In the genomic region with DNA sequence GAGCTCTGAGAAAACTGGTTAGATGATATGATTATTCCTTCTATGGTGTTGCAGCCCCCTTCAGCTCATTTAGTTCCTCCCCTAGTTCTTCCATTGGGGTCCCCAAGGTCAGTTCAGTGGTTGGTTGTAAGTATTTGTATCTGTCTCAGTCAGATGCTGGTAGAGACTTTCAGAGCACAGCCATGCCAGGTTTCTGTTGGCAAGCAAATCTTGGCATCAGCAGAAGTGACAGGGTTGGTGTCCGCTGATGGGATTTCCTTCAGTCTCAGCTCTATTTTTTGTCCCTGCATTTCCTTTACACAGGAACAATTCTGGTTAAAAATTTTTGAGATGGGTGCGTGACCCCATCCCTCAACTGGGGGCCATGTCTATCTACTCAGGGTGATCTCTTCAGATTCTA, we compare ENCODE assay signal across 33 mouse cellular contexts. TPM values are rescaled to one million over a fixed set of nuclear protein-coding genes. Genes with fewer than 3 reads are reported as not detected.
"Had no signal": no experiment of that assay in that cellular context is flagged by ENCODE, and none has a peak within 500 bp of the region (broad histone marks: within the 10 kb centered on the region; RNA-seq: fewer than 3 reads in every experiment).

No protein-coding gene starts in this region.

- H3K4me3 ChIP-seq: heart, embryonic 10.5 days; heart, embryonic 12.5 days; hindbrain, embryonic 10.5 days; hindbrain, embryonic 12.5 days; intestine, embryonic 15.5 days; layer of hippocampus, adult 2 months; limb, embryonic 13.5 days; limb, embryonic 15.5 days; liver, embryonic 12.5 days had no signal

- DNase-seq: gastrocnemius, postnatal 10 days; gastrocnemius, postnatal 36 days; heart, adult 18-20 months; heart, postnatal 10 days; heart, postnatal 4 days; kidney, adult 18-20 months; kidney, adult 8-10 months; kidney, postnatal 10 days; kidney, postnatal 25 days; kidney, postnatal 4 days; left cerebral cortex, postnatal 4 days; lung, adult 18-20 months had no signal

- H3K27ac ChIP-seq: heart, embryonic 10.5 days; hindbrain, embryonic 10.5 days; hindbrain, embryonic 12.5 days; hindbrain, embryonic 14.5 days; intestine, embryonic 15.5 days; layer of hippocampus, adult 2 months; limb, embryonic 13.5 days; limb, embryonic 15.5 days; liver, embryonic 12.5 days; liver, embryonic 14.5 days had no signal

- ATAC-seq: hindbrain, embryonic 16.5 days; inflammation-experienced regulatory T-cells, adult 6 months; intestine, embryonic 15.5 days; intestine, postnatal 0 days; liver, embryonic 12.5 days had no signal

RNA-seq across cellular contexts. Expression of a gene that starts 55.3 kb away (rescaled TPM):
- total RNA-seq: gastrocnemius, postnatal 36 days; heart, adult 18-20 months; heart, adult 8-10 months; heart, postnatal 10 days; heart, postnatal 25 days; layer of hippocampus, adult 2 months; layer of hippocampus, postnatal 10 days; layer of hippocampus, postnatal 25 days; left cerebral cortex, adult 8-10 months; left cerebral cortex, postnatal 10 days; left cerebral cortex, postnatal 25 days; left cerebral cortex, postnatal 4 days had no signal
